Mouse (Mus musculus): Measurements from ENCODE around the gene Gas7.

DNA sequence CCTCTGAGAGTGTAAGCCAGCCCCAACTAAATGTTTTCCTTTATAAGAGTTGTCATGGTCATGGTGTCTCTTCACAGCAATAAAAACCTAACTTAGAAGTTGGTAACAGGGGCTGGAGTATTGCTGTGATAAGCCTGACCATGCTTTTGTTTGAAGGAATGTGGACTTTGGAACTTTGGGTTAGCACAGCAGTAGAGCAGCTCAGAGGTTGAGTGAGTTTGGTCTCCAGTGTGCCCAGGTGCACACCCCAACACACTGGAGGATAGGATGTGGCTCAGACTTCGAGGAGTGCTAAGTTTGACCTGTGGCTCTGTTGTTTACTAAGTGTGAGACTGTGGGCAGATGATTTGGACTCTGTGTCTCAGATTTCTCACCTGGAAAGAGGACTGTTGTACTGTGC, 41.6 kb downstream of the Gas7 start:
- TF ChIP-seq CTCF (conservative IDR thresholded peaks at IDR 0.05; ENCODE audit: insufficient read depth, insufficient read length, low read depth, low read length): no peak
- no peak for TF ChIP-seq POLR2A (IDR thresholded peaks at IDR 0.05; ENCODE audit: low read depth, low read length)
